Mouse (Mus musculus): Measurements from ENCODE around the gene Galnt17.
A peak's percentile ranks its signal among the peaks of the same experiment; 100 is the strongest.

Galnt17 gene

GRCm38 (mm10) chr5:131239813-131240212 lies 68.5 kb downstream of the Galnt17 start:
- no peak for DNase-seq

- no peak for DNase-seq
These were observed 71.4 kb downstream of the Galnt17 start for GRCm38 (mm10) chr5:131236906-131237305.

- peak in 1 of 2 experiments; percentile 49 for DNase-seq
These were observed 74.5 kb downstream of the Galnt17 start for GRCm38 (mm10) chr5:131233828-131234227.

DNA sequence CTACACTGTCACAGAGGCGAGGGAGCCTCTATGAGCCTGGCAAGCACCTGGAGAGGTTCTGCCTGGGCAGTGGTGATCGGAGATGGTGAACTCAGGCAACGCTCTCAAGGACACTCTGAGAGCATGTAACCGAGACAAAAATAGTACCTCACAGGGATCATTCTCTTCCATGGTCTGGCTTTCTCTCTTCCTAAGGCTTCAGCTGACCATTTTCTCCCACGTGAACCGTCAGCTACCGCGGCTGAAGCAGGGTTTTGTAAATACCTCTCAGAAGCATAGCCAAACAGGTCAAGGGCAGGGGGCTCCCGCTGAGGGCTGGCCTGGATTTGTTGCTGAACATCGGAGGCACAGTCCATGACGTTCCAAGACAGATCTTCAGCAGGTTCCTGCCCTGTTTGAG lies 77.2 kb downstream of the Galnt17 start:
- peak; percentile 68 to 74 for DNase-seq

DNA sequence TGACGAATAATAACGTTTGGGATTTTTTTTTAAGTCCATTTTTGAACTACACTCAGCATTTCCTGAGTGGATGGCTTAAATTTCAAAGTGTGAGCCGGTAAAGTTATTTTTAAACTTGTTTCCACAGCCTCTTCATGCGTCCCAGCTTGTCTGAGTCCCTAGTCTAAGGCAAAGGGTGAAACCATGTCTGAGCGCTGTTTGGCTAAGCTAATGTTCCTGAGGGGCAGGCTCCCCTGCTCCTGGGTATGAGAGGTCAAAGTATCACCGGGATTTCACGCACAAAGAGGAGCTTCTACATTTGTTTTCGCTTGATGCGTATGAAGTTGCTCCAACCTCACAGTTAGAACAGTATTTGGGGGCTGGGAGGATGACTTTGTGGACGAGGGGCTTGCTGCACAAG lies 78.6 kb downstream of the Galnt17 start:
- DNase-seq = no peak

DNA sequence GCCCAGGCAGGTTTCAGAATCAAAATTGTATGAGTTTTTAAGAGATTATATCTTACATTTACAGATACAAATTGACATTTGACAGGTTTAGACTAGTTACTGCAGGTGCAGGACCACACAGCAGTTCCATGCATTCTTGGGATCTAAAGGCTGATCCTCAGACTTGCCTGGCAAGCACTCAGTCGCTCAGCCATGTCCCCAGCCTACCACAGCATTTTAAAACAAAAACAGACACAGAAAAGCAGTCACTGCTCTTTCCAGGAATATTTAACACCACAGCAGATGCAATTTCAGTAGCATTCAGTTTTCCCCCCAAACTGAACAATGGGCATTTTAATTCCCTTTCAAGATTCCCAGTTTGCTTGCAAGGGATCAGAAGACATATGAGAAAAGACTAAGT lies 84.9 kb downstream of the Galnt17 start:
- DNase-seq = no peak

- peak; percentile 70 to 79 for DNase-seq
These were observed 85.6 kb downstream of the Galnt17 start for GRCm38 (mm10) chr5:131222498-131223244.

DNA sequence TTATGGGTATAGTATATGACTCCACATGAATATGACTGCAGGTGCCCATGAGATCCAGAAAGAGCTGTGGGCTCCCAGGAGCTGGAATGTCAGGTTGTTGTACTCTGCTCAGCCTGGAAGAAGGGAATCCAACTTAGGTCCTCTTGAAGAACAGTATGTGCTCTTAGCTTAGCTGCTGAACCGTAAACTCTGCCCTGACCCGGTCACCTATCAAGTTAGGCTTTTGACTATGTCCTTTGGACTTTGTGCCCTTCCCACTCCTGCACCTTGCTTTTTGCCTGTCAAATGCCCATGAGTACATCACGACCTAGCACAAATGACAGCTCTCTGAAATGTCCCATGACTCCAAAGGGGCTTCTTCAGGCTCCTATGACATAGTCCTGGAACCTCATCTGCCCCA lies 90.1 kb downstream of the Galnt17 start:
- DNase-seq = no peak

GRCm38 (mm10) chr5:131211618-131212017 lies 96.7 kb downstream of the Galnt17 start:
- DNase-seq = no peak

GRCm38 (mm10) chr5:131201146-131201545 lies 107.2 kb downstream of the Galnt17 start:
- peak; percentile 34 to 72 for DNase-seq

DNA sequence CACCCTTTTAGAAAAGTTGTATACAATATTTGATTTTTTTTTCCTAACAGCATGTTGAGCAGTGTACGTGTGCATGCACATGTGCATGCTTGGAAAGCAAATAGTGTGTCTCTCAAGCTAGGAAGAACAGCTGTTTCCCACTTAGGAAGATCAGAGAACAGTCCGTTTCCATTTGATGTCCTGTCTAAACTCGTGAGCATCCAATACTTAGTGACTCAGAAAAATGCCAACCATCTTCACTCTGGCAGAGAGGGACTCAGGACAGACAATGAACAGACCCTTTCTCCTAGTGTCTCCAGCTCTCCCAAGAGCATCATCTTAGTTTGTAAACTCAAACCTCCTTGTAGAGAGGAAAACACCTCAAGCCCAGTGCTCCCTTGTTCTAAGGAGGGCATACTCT lies 116.0 kb downstream of the Galnt17 start:
- DNase-seq = no peak

GRCm38 (mm10) chr5:131184566-131184965 lies 123.7 kb downstream of the Galnt17 start:
- no peak for DNase-seq

DNA sequence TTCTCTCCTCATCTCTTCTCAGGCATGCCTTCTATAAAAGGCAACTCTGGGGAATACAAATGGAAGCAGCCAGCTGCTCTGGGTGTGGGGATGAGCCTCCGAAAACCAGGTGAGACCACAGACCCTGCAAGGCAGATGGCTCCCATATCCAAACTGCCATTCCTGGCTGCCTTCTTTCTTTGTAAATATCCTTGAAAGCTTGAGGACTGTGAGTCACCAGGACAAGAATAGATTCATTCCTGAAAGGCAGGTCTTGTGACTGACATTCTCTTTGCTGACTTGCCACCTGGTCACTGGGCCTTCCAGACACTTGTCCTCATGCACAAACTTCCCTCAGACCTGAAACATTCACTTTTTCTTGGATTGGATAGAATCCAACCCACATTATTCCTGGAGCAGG lies 127.1 kb downstream of the Galnt17 start:
- peak; percentile 13 to 20 for DNase-seq

GRCm38 (mm10) chr5:131180756-131181155 lies 127.5 kb downstream of the Galnt17 start:
- DNase-seq = no peak

GRCm38 (mm10) chr5:131177851-131178250 lies 130.4 kb downstream of the Galnt17 start:
- no peak for DNase-seq

DNA sequence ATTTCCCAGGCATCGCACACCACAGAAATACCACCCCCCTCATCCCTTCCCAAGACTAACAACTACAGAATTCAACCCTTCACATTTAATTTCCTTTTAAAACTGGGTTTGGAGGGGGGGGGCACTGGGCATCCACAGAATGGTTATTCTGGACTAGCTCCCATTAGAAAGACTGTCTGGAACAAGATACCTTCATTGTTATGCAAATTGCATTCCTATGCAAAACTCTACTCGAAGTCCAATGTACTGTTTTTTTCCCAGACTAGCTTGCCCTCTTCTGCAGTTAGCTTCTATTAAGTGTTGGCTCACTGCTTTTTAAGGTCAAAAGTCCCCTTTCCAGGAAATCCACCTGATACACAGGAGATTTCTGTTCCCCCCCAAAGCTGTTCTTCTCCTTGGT lies 131.1 kb downstream of the Galnt17 start:
- DNase-seq = no peak

DNA sequence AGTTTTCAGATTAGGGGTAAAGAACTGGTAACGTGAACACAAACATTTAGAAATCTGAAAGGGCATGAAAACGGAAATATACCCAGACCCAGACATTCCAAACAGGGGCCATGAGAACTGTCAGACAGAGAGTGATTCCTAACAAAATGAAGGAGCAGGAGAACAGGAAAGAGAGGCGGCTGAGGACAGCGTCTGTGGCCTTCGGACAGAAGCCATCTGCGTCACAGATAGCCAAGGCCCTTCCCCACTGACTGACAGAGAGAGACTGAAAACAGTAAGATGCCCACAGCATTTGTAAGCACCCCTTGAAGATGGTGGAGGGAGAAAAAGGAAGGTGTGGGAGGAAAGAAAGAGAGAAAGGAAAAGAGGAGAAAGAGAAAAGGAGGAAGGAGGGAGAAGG lies 139.1 kb downstream of the Galnt17 start:
- no peak for DNase-seq

DNA sequence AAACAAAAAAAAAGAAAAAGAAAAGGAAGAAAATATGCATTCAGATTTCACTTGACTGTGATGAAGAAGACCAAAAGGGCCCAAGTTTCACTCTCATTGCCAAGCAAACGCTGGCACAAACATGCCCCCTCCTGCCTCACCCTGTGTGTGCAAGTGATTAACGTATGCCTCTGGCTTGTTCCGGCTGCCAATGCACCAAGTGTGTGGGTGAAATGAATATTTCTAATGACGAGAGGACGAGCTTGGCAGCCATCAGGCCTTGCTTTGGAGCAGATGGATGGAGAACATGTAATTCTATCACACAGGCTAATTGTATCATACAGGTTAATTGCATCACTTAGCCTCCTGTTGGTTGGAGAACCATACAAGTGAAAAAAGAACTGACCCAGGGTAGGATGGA lies 140.9 kb downstream of the Galnt17 start:
- DNase-seq = peak; percentile 58 to 75

GRCm38 (mm10) chr5:131165681-131166080 lies 142.6 kb downstream of the Galnt17 start:
- DNase-seq = no peak

GRCm38 (mm10) chr5:131157866-131158265 lies 150.4 kb downstream of the Galnt17 start:
- no peak for DNase-seq

DNA sequence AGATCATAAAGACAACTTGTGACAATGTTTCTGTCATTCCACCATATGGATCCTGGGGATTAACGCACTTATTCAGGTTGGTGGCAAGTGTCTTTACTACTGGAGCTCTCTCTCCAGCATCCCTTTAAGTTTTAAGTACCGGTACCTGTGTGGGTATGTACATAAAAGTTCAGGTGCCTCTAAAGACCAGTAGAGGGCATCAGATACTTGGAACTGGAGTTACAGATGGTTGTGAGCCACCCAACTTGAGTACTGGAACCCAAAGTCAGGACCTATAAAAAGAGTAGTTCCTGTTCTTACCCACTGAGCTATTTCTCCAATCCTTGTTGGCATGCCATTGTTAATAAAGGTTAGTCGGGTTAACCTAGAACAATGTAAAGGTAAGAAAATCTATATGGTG lies 152.0 kb downstream of the Galnt17 start:
- no peak for DNase-seq

DNA sequence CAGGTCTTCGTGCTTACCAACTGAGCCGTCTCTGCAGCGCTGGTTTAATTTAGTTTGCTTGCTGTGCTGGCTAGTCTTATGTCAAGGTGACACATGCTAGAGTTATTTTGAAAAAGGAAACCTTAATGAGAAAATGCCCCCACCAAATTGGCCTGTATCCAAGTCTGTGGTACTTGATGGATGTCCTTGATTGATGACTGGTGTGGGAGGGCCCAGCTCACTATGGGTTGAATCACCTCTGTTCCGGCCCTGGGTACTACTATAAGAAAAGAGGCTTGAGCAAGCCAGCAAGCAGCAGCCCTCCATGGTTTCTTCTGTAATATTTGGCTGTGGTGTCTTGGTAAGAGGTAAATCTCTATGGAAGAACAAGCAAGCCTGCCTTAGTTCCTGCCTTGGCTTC lies 165.7 kb downstream of the Galnt17 start:
- DNase-seq = no peak

DNA sequence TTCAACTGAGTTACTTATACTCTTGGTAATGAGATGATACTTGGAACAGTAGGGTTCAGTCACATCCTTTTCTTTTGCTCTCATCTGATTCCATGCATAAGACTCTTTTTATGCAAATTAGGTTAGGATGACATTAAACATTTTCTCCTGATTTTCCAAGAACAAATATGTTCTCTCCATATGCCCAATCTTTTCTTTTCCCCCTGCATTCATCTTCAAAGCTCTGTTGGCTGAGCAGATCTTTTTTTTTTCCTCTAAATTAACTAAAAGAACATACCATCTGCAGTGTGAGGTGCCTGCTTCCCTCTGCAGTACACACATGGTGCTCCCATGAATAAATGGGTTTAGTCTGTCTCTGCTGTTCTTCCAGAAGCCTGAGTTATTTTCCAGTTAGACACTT lies 173.5 kb downstream of the Galnt17 start:
- DNase-seq = no peak

DNA sequence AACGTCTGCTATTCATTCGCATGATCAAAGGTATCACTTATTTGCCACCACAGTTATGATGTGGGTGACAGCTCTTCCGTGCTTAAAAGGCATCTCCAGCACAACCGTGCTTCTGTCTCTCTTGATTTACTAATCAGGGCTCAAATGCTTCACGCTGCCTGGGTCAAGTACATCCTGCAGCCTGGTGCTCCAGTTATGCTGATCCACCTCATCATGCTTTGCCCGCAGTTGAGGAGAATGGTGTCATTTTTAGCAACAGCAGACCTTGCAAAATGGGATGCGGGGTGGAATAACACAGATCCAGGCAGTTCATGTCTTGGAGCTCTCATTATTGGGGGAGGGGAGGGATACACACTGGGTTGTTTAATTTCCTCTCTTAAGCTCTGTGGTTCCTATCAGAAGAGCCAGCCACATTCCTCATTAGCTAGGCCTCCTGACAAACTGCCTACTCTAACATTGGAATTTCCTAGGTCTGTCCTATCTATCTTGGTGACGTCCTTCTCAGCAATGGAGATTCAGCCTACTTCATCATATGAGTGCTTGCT lies 187.9 kb downstream of the Galnt17 start:
- DNase-seq = peak; percentile 12 to 17

GRCm38 (mm10) chr5:131119896-131120295 lies 188.4 kb downstream of the Galnt17 start:
- peak; percentile 25 to 45 for DNase-seq
